Mouse (Mus musculus) c-Kit-positive CD71-negative TER-119-negative erythroid progenitor cells, embryonic 14.5 days (primary cell): ENCODE results near the gene Psat1.

Experiments
- DNase-seq: peaks from one replicate; pipeline ENCODE4 v3.0.0-alpha.2; 2013; ENCODE audit warnings: low read depth

Gene Psat1

GRCm38 (mm10) chr19:15924181-15924865, 22.8 kb downstream of the Psat1 start:
- peak; percentile 25 for DNase-seq

- peak; percentile 33 for DNase-seq
Observed at GRCm38 (mm10) chr19:15923426-15923825, 23.7 kb downstream of the Psat1 start.

GRCm38 (mm10) chr19:15919336-15919735, 27.8 kb downstream of the Psat1 start:
- no peak for DNase-seq

- no peak for DNase-seq
Observed at GRCm38 (mm10) chr19:15918111-15918510, 29.0 kb downstream of the Psat1 start.

GRCm38 (mm10) chr19:15913249-15913997, 33.7 kb downstream of the Psat1 start:
- DNase-seq = no peak

- DNase-seq = no peak
Observed at GRCm38 (mm10) chr19:15911441-15911840, 35.7 kb downstream of the Psat1 start.

GRCm38 (mm10) chr19:15910987-15911386, 36.1 kb downstream of the Psat1 start:
- DNase-seq = no peak

- no peak for DNase-seq
Observed at GRCm38 (mm10) chr19:15910488-15910887, 36.6 kb downstream of the Psat1 start.

GRCm38 (mm10) chr19:15908016-15908415, 39.1 kb downstream of the Psat1 start:
- DNase-seq = no peak

- DNase-seq = no peak
Observed at GRCm38 (mm10) chr19:15904734-15905133, 42.4 kb downstream of the Psat1 start.

- no peak for DNase-seq
Observed at GRCm38 (mm10) chr19:15903508-15904480, 43.3 kb downstream of the Psat1 start.

- no peak for DNase-seq
Observed at GRCm38 (mm10) chr19:15895681-15896080, 51.5 kb downstream of the Psat1 start.

GRCm38 (mm10) chr19:15892146-15892545, 55.0 kb downstream of the Psat1 start:
- no peak for DNase-seq

GRCm38 (mm10) chr19:15888466-15888865, 58.7 kb downstream of the Psat1 start:
- DNase-seq = no peak

- peak; percentile 22 for DNase-seq
Observed at GRCm38 (mm10) chr19:15882705-15883426, 64.3 kb downstream of the Psat1 start.

- DNase-seq = no peak
Observed at GRCm38 (mm10) chr19:15880731-15881130, 66.4 kb downstream of the Psat1 start.

- DNase-seq = no peak
Observed at GRCm38 (mm10) chr19:15879271-15879670, 67.9 kb downstream of the Psat1 start.

GRCm38 (mm10) chr19:15868865-15869698, 78.1 kb downstream of the Psat1 start:
- DNase-seq = no peak

GRCm38 (mm10) chr19:15866851-15867250, 80.3 kb downstream of the Psat1 start:
- DNase-seq = peak; percentile 14

- no peak for DNase-seq
Observed at GRCm38 (mm10) chr19:15866126-15866525, 81.0 kb downstream of the Psat1 start.

GRCm38 (mm10) chr19:15865431-15865830, 81.7 kb downstream of the Psat1 start:
- DNase-seq = no peak
